Mouse (Mus musculus): ENCODE measurements at regions not wholly inside any gene's neighbourhood (a gene's known extent, or its start where the extent isn't known, plus 50 kb on each side); places are given as distances from the start of the nearest gene placed in this dataset.

DNA sequence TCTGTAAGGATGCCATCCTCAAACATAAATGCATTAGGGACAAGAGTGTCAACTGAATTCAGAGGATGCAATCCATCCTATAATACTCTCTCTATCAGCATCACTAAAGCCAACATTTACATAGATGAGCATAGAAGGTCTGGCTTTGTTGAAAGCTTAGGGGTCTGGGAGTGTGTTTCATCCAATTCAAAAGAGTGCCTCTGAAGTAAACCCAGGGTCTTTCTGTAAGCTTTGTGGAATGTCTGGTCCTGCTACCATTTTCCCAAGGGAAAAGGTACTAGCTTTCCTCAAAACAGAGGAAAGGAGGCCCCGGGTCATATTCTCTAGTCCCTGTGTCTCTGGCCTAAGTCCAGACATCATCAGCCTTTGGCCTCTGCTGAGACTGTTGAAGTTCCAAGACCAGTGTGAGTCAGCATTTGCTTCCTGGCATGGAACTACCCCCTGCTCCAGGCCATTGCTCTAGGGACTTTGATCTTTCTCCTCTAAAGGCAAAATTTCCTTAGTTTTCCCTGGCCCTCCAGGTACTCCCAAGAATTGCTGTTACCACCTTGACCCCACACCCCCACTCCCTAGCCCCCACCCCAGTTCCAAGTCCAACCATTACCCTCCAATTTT, 280.0 kb upstream of the Jarid2 start:
- H3K9ac ChIP-seq = no peak overlapping the region
- no peaks in the 10 kb centered on the region for H3K36me3 ChIP-seq (replicated peaks; ENCODE audit: control insufficient read depth, insufficient read depth)
- no peak overlapping the region for H3K4me3 ChIP-seq (replicated peaks; ENCODE audit: low read length)
- H3K4me1 ChIP-seq (replicated peaks; ENCODE audit: control insufficient read depth, insufficient read depth, low read length) = peaks cover 13% of the 10 kb centered on the region; the same call in 1 of the 2 replicates
- no peaks in the 10 kb centered on the region for H3K27me3 ChIP-seq (ENCODE audit: control insufficient read depth, insufficient read depth, low read length)
- no peaks in the 10 kb centered on the region for H3K9me3 ChIP-seq (ENCODE audit: control insufficient read depth, low read length)
- DNase-seq (ENCODE audit: low spot score) (no peak), ATAC-seq (ENCODE audit: low FRiP score) (no peak)
- 87% methylated on average over 1 of the region's 1 CpGs for WGBS
- no peak overlapping the region for H3K27ac ChIP-seq
- no peak overlapping the region for H3K4me2 ChIP-seq (replicated peaks)

DNA sequence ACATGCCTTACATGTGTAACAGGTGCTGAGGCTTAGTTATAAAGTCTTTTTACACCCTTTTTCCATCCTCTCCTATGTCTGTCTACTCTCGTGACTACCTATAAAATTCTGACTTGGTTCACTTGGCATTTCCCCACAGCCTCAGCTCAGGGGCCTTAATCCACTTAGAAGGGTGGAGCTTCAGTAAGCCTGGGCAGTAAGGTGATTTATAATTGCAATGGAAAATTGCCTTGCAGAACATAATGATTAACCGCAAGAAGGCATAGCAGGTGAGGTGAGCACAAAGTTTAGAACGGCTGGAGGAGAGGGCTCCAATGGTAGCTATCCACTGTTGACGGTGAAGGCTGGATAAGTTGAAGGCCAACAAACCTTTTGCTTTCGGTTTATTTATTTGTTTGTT, 278.1 kb upstream of the Jarid2 start:
- Histone ChIP-seq H3K4me1 (replicated peaks; ENCODE audit: control insufficient read depth, insufficient read depth, low read length) (peaks cover 13% of the 10 kb centered on the region; the same call in 1 of the 2 replicates), H3K4me2 (replicated peaks) (no peak overlapping the region), H3K9ac (no peak overlapping the region), H3K27me3 (ENCODE audit: control insufficient read depth, insufficient read depth, low read length) (no peaks in the 10 kb centered on the region), H3K27ac (no peak overlapping the region), H3K36me3 (replicated peaks; ENCODE audit: control insufficient read depth, insufficient read depth) (no peaks in the 10 kb centered on the region), H3K9me3 (ENCODE audit: control insufficient read depth, low read length) (no peaks in the 10 kb centered on the region), H3K4me3 (replicated peaks; ENCODE audit: low read length) (no peak overlapping the region)
- ATAC-seq (ENCODE audit: low FRiP score) (no peak), DNase-seq (ENCODE audit: low spot score) (no peak)
- 93% methylated on average over 5 of the region's 5 CpGs for WGBS

DNA sequence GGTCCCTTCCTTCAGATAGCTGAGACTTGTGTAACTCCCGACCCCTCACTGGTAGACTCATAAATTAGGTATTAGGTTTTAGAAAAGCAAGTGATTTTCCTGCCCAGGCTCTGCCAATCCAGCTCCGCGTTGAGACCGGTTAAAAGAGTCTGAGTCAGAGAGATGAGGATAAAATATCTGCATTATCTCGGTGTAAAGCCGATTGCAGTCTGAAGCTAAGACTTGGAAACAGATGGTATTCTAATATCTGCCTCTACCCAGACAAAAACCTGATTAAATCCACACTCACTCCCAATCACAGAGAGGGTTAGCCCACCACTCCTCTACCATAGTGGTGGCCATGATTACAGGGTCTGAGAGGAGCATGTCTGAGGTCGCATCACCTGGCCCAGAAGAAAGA, 276.1 kb upstream of the Jarid2 start:
- Histone ChIP-seq H3K36me3 (replicated peaks; ENCODE audit: control insufficient read depth, insufficient read depth) (no peaks in the 10 kb centered on the region), H3K4me1 (replicated peaks; ENCODE audit: control insufficient read depth, insufficient read depth, low read length) (peaks cover 13% of the 10 kb centered on the region; the same call in 1 of the 2 replicates)
- ATAC-seq (ENCODE audit: low FRiP score) = no peak

DNA sequence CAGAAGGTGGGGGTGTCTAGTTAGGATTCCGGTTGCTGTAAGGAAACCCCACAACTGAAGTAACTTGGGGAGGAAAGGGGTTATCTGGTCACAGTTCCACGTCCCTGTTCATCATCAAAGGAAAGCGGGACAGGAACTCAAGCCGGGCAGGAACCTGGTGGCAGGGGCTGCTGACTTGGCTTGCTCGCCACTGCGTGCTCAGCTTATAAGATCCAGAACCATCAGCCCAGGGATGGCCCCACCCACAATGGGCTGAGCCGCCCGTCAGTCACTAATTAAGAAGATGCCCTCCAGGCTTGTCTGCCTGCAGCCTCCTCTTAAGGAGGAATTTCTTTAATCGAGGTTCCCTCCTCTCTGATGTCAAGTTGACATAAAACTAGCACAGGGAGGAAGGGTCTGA, 275.1 kb upstream of the Jarid2 start:
- Histone ChIP-seq H3K36me3 (replicated peaks; ENCODE audit: control insufficient read depth, insufficient read depth) (no peaks in the 10 kb centered on the region), H3K4me2 (replicated peaks) (no peak overlapping the region), H3K4me3 (replicated peaks; ENCODE audit: low read length) (no peak overlapping the region), H3K27ac (no peak overlapping the region), H3K9me3 (ENCODE audit: control insufficient read depth, low read length) (no peaks in the 10 kb centered on the region; the same call in 1 of the 2 replicates), H3K27me3 (ENCODE audit: control insufficient read depth, insufficient read depth, low read length) (no peaks in the 10 kb centered on the region), H3K9ac (no peak overlapping the region), H3K4me1 (replicated peaks; ENCODE audit: control insufficient read depth, insufficient read depth, low read length) (peaks cover 13% of the 10 kb centered on the region; the same call in 1 of the 2 replicates)
- DNase-seq (ENCODE audit: low spot score) (no peak), ATAC-seq (ENCODE audit: low FRiP score) (no peak)
- 42% methylated on average over 9 of the region's 9 CpGs for WGBS

More for the DNA sequence above, 276.1 kb upstream of the Jarid2 start:
- H3K27ac ChIP-seq = no peak overlapping the region
- no peak overlapping the region for H3K9ac ChIP-seq
- DNase-seq (ENCODE audit: low spot score) = no peak
- WGBS = 72% methylated on average over 7 of the region's 7 CpGs
- H3K27me3 ChIP-seq (ENCODE audit: control insufficient read depth, insufficient read depth, low read length) = no peaks in the 10 kb centered on the region
- H3K4me2 ChIP-seq (replicated peaks) = no peak overlapping the region
- no peak overlapping the region for H3K4me3 ChIP-seq (replicated peaks; ENCODE audit: low read length)
- no peaks in the 10 kb centered on the region; the same call in 1 of the 2 replicates for H3K9me3 ChIP-seq (ENCODE audit: control insufficient read depth, low read length)

DNA sequence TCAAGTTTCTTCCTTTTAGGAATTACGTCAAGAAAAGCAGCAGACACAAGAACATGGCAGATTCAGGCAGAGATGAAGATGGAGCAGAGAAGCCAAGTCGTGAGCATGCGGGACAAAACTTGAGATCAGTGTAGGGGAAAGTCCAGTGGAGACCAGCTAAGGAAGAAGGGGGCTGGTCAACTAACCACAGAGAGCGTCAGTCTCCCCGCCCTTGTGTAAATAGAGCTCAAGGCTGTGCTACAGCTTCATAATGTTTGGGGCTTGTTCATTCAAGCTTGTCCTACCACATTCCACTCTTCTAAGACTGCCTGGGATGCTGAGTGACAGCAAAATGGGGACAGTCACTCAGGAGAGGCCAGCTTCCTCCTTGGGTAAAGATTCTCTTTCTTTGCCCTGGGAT, 274.1 kb upstream of the Jarid2 start:
- Histone ChIP-seq H3K9ac (no peak overlapping the region), H3K4me1 (replicated peaks; ENCODE audit: control insufficient read depth, insufficient read depth, low read length) (peaks cover 13% of the 10 kb centered on the region; the same call in 1 of the 2 replicates), H3K4me2 (replicated peaks) (no peak overlapping the region), H3K4me3 (replicated peaks; ENCODE audit: low read length) (no peak overlapping the region), H3K9me3 (ENCODE audit: control insufficient read depth, low read length) (no peaks in the 10 kb centered on the region; the same call in 1 of the 2 replicates), H3K27me3 (ENCODE audit: control insufficient read depth, insufficient read depth, low read length) (no peaks in the 10 kb centered on the region), H3K27ac (no peak overlapping the region), H3K36me3 (replicated peaks; ENCODE audit: control insufficient read depth, insufficient read depth) (no peaks in the 10 kb centered on the region)
- DNase-seq (ENCODE audit: low spot score) = no peak
- ATAC-seq (ENCODE audit: low FRiP score) = no peak
- 52% methylated on average over 5 of the region's 5 CpGs for WGBS

DNA sequence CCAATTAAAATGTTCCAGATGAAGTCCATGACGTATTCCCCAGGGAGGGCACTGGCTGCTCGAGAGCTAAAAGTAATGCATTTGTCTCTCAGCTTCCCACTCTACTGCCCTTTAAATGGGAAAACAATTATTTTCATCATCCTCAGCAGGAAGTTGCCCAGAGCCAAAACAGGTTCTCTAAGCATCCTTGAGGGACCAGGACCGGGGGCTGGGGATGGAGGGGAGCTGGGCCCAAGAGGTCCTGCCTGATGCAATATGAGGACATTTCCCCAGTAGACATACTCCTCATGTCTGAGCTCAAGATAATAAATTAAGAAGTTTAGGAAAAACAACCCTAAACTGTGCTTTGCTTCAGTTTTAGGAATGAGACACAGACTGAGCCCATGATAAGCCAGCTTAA, 270.5 kb upstream of the Jarid2 start:
- H3K4me3 ChIP-seq (replicated peaks; ENCODE audit: low read length) = no peak overlapping the region

DNA sequence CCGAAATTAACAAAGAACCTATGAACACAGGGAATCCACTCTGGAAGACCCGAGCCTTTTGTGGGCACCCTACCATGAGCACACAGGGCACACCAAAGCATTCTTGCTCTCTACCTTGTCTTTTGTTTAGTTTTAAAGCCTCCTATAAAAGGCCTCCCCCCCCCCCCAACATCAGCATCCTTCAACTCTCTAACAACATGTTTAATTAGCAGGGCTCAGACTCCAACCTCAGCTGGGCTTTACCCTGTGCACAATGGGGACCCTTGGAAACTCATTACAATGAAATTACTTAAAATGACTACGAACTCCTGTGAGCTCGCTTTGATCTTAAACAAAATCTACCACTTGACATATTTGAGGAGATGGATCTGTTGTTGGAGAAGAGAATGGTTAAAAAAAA, 270.1 kb upstream of the Jarid2 start:
- Histone ChIP-seq H3K27ac (no peak overlapping the region), H3K27me3 (ENCODE audit: control insufficient read depth, insufficient read depth, low read length) (no peaks in the 10 kb centered on the region), H3K4me1 (replicated peaks; ENCODE audit: control insufficient read depth, insufficient read depth, low read length) (0 out of 2 replicates have a peak, but pooled peaks cover under 1% of the 10 kb centered on the region), H3K9ac (no peak overlapping the region), H3K36me3 (replicated peaks; ENCODE audit: control insufficient read depth, insufficient read depth) (no peaks in the 10 kb centered on the region), H3K4me3 (replicated peaks; ENCODE audit: low read length) (no peak overlapping the region), H3K4me2 (replicated peaks) (no peak overlapping the region), H3K9me3 (ENCODE audit: control insufficient read depth, low read length) (peaks cover 4% of the 10 kb centered on the region; the same call in 1 of the 2 replicates)
- ATAC-seq (ENCODE audit: low FRiP score) = no peak
- WGBS = 28% methylated on average over 4 of the region's 4 CpGs
- no peak for DNase-seq (ENCODE audit: low spot score)

More for the DNA sequence above, 270.5 kb upstream of the Jarid2 start:
- Histone ChIP-seq H3K4me1 (replicated peaks; ENCODE audit: control insufficient read depth, insufficient read depth, low read length) (peaks cover 5% of the 10 kb centered on the region; the same call in 1 of the 2 replicates), H3K27me3 (ENCODE audit: control insufficient read depth, insufficient read depth, low read length) (no peaks in the 10 kb centered on the region), H3K27ac (no peak overlapping the region), H3K9ac (no peak overlapping the region), H3K36me3 (replicated peaks; ENCODE audit: control insufficient read depth, insufficient read depth) (no peaks in the 10 kb centered on the region), H3K4me2 (replicated peaks) (no peak overlapping the region), H3K9me3 (ENCODE audit: control insufficient read depth, low read length) (peaks cover 4% of the 10 kb centered on the region; the same call in 1 of the 2 replicates)
- WGBS = 49% methylated on average over 3 of the region's 3 CpGs
- DNase-seq (ENCODE audit: low spot score) = no peak
- no peak for ATAC-seq (ENCODE audit: low FRiP score)

DNA sequence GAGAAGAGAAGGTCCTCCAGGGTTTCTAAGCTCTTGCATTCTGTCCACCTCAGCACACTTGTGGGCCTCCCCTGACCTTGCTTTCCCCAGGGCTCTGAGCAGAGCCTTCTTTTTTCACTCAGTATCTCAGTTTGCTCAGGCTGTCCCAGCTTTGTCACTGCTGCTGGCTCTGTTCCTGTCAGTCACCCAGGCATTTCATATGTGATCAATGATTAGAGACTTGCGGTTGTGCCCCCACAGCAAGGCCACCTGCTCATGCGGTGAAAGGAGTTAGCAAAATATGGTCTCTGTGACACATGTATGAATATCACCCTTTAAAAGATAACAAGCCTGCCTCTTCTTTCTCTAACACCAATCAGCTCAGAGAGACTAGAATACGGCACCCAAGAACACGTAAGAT, 265.6 kb upstream of the Jarid2 start:
- Histone ChIP-seq H3K9ac (no peak overlapping the region), H3K36me3 (replicated peaks; ENCODE audit: control insufficient read depth, insufficient read depth) (no peaks in the 10 kb centered on the region), H3K4me1 (replicated peaks; ENCODE audit: control insufficient read depth, insufficient read depth, low read length) (no peaks in the 10 kb centered on the region), H3K9me3 (ENCODE audit: control insufficient read depth, low read length) (0 out of 2 replicates have a peak, but pooled peaks cover 4% of the 10 kb centered on the region), H3K4me2 (replicated peaks) (no peak overlapping the region), H3K27ac (no peak overlapping the region), H3K27me3 (ENCODE audit: control insufficient read depth, insufficient read depth, low read length) (no peaks in the 10 kb centered on the region; the same call in 1 of the 2 replicates), H3K4me3 (replicated peaks; ENCODE audit: low read length) (no peak overlapping the region)
- ATAC-seq (ENCODE audit: low FRiP score) (no peak), DNase-seq (ENCODE audit: low spot score) (no peak)
- 97% methylated on average over 4 of the region's 4 CpGs for WGBS

DNA sequence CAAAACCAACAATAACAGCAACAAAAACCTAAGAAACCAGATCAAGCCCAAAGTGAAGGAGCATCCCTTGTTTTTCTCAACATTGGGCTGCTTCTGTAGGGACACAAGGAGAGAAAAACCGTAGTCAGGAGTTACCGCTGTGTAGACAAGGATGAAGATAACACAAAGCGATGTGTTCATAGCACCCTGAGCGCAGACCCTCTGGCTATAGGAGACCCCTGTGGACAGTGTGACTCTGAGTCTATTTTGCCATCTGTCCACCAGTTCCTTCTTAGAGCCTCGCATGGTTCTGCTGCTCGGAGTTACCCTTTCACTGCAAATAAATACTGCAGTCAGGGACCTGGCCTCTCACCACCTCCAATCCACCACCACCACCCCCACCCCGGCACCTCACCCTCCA, 263.7 kb upstream of the Jarid2 start:
- Histone ChIP-seq H3K36me3 (replicated peaks; ENCODE audit: control insufficient read depth, insufficient read depth) (no peaks in the 10 kb centered on the region), H3K27ac (no peak overlapping the region), H3K4me1 (replicated peaks; ENCODE audit: control insufficient read depth, insufficient read depth, low read length) (no peaks in the 10 kb centered on the region), H3K9me3 (ENCODE audit: control insufficient read depth, low read length) (0 out of 2 replicates have a peak, but pooled peaks cover 4% of the 10 kb centered on the region), H3K4me3 (replicated peaks; ENCODE audit: low read length) (no peak overlapping the region), H3K4me2 (replicated peaks) (no peak overlapping the region), H3K9ac (no peak overlapping the region), H3K27me3 (ENCODE audit: control insufficient read depth, insufficient read depth, low read length) (no peaks in the 10 kb centered on the region; the same call in 1 of the 2 replicates)
- DNase-seq (ENCODE audit: low spot score) (no peak), ATAC-seq (ENCODE audit: low FRiP score) (no peak)
- 81% methylated on average over 7 of the region's 7 CpGs for WGBS
